Mouse (Mus musculus) thymus, adult 2 months (tissue): ENCODE data around the gene H2-Q1.
"Not testable (repeated sequence)": the region's sequence is repeated elsewhere in the genome, so short reads cannot be mapped to it uniquely, and the experiment has no call there.

Experiments used
- CTCF ChIP-seq: fragments of 200-500 bp; IDR thresholded peaks from 2 replicates; pipeline ENCODE4 v1.5.1; 2012; ENCODE audit warnings: mild to moderate bottlenecking, control low read depth, low read length, moderate library complexity, borderline replicate concordance; ENCODE audit not compliant: control insufficient read depth, poor library complexity, insufficient read depth; ENCODE audit errors: extremely low read depth
- POLR2A ChIP-seq: fragments of 200-500 bp; IDR thresholded peaks from 2 replicates; pipeline ENCODE4 v1.6.1; 2012; ENCODE audit warnings: mild to moderate bottlenecking, low read length, control low read depth, moderate library complexity; ENCODE audit not compliant: control insufficient read depth, poor library complexity, insufficient read depth; ENCODE audit errors: extremely low read depth

GRCm38 (mm10) chr17:35295796-35296195, 24.4 kb upstream of the H2-Q1 start:
- TF ChIP-seq POLR2A: not testable (repeated sequence)
- TF ChIP-seq CTCF: peak; percentile 57; the same call in 1 of the 2 replicates
